Mouse (Mus musculus) intestine, embryonic 15.5 days (tissue): ENCODE data around the gene F10. TPM values are rescaled to one million over a fixed set of nuclear protein-coding genes. Genes with fewer than 3 reads are reported as not detected.

ENCODE experiments used
- ATAC-seq: fragments of 200-750 bp; cut with Nextera tagmentation; 2 replicates; pipeline ENCODE4 v1.8.0; 2017; ENCODE audit warnings: moderate TSS enrichment, moderate library complexity
- H3K27ac ChIP-seq: fragments of 300-500 bp; sonication (generic); 2 replicates; pipeline ENCODE4 v1.5.1; 2015; ENCODE audit warnings: mild to moderate bottlenecking, inconsistent platforms
- H3K27me3 ChIP-seq: fragments of 300-500 bp; sonication (generic); replicated peaks from 2 replicates; pipeline ENCODE4 v1.6.1; 2015; ENCODE audit warnings: inconsistent platforms
- H3K36me3 ChIP-seq: fragments of 300-500 bp; sonication (generic); 2 replicates; pipeline ENCODE4 v1.6.1; 2015; ENCODE audit warnings: inconsistent platforms
- H3K4me1 ChIP-seq: fragments of 300-500 bp; sonication (generic); replicated peaks from 2 replicates; pipeline ENCODE4 v1.6.1; 2015; ENCODE audit warnings: inconsistent platforms
- H3K4me2 ChIP-seq: fragments of 300-500 bp; sonication (generic); replicated peaks from 2 replicates; pipeline ENCODE4 v1.6.1; 2015; ENCODE audit warnings: mild to moderate bottlenecking, inconsistent platforms
- H3K4me3 ChIP-seq: fragments of 300-500 bp; sonication (generic); replicated peaks from 2 replicates; pipeline ENCODE4 v1.5.1; 2015; ENCODE audit warnings: inconsistent platforms
- H3K9ac ChIP-seq: fragments of 300-500 bp; sonication (generic); 2 replicates; pipeline ENCODE4 v1.6.1; 2015; ENCODE audit warnings: inconsistent platforms
- H3K9me3 ChIP-seq: fragments of 300-500 bp; sonication (generic); 2 replicates; pipeline ENCODE4 v1.6.1; 2016; ENCODE audit warnings: inconsistent platforms
- WGBS: fragments of 180-500 bp; shearing (Covaris S2); methylation state at CpG from one replicate; pipeline ENCODE4 v1.1.7; 2015; 5-methylcytosine and 5-hydroxymethylcytosine counted together
- polyA plus RNA-seq: library from polyadenylated mRNA; unstranded; fragments of >200 nt; fragmentation: Nextera tagmentation; extraction: Ambion mirVana; gene quantifications from 2 replicates; pipeline ENCODE4 v1.2.1, GENCODE M21; 2015

Gene F10
- polyA plus RNA-seq, 1 experiment from 2014 or later = 11.4 TPM

GRCm38 (mm10) chr8:13025487-13026224, 11.5 kb upstream of the F10 start, which contains the start of gene F7:
F7 (plus strand) TSS chr8:13026034.
- Histone ChIP-seq H3K4me1 (no peaks in the 10 kb centered on the region), H3K4me3 (no peak within 1 kb of the TSS), H3K9ac (no peak within 1 kb of the TSS), H3K27ac (no peak within 1 kb of the TSS), H3K4me2 (no peak within 1 kb of the TSS), H3K27me3 (no peaks in the 10 kb centered on the region), H3K9me3 (no peaks in the 10 kb centered on the region), H3K36me3 (no peaks in the 10 kb centered on the region)
- 62% methylated on average over 10 of the region's 10 CpGs for WGBS
- no peak for ATAC-seq

GRCm38 (mm10) chr8:13027615-13028014, 9.5 kb upstream of the F10 start:
- WGBS = 78% methylated on average over 5 of the region's 5 CpGs
- Histone ChIP-seq H3K4me3 (no peak overlapping the region), H3K27ac (no peak overlapping the region), H3K4me1 (no peaks in the 10 kb centered on the region), H3K9me3 (no peaks in the 10 kb centered on the region), H3K36me3 (no peaks in the 10 kb centered on the region), H3K27me3 (no peaks in the 10 kb centered on the region), H3K9ac (no peak overlapping the region), H3K4me2 (no peak overlapping the region)
- ATAC-seq = no peak

DNA sequence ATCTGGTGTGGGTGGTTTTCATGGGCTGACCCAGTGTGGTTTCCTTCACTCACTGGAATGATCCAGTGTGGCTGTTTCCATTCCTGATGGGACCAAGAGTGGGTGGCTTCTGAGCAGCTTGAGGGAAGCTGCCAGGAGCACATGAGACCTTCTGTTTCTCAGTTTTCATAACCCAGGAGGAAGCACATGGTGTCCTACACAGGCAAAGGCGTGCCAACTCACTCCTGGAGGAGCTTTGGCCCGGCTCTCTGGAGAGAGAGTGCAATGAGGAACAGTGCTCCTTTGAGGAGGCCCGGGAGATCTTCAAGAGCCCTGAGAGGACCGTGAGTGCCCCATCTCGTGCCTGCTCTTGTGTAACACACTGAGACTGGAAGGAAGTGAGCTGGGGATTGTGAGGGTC, 8.6 kb upstream of the F10 start:
- no peaks in the 10 kb centered on the region for H3K9me3 ChIP-seq
- ATAC-seq = no peak
- no peak overlapping the region for H3K9ac ChIP-seq
- H3K27me3 ChIP-seq = no peaks in the 10 kb centered on the region
- no peaks in the 10 kb centered on the region for H3K4me1 ChIP-seq
- H3K36me3 ChIP-seq = no peaks in the 10 kb centered on the region
- no peak overlapping the region for H3K4me2 ChIP-seq
- no peak overlapping the region for H3K4me3 ChIP-seq
- 77% methylated on average over 5 of the region's 5 CpGs for WGBS
- H3K27ac ChIP-seq = no peak overlapping the region

DNA sequence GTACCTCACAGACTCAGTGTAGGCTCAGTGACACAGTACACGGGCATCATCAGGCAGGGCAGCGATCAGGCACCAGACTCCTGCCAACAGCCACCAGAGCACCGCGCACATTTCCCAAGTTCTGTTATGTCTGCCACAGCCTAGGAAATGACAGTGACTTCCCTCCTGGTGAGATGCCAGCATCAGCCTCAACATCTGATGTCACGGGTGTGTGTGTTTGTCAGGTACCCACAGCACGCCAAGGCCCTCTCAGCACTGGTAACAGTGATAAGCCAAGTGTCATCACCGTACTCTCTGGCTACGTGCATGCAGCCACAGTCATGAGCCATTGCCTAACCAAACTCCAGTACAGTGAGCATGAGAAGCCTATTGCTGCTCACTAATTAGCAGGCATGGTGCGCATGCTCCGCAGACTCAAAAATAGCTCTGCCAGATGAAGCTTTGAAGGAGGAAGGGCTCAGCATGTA, 729 bp upstream of the F10 start:
- H3K4me2 ChIP-seq = no peak overlapping the region
- 94% methylated on average over 10 of the region's 10 CpGs for WGBS
- no peaks in the 10 kb centered on the region for H3K9me3 ChIP-seq
- H3K27ac ChIP-seq = no peak overlapping the region
- no peaks in the 10 kb centered on the region for H3K36me3 ChIP-seq
- H3K4me3 ChIP-seq = no peak overlapping the region
- H3K9ac ChIP-seq = no peak overlapping the region
- 0 out of 2 replicates have a peak, but pooled peaks cover 3% of the 10 kb centered on the region for H3K4me1 ChIP-seq
- ATAC-seq = no peak
- H3K27me3 ChIP-seq = no peaks in the 10 kb centered on the region

DNA sequence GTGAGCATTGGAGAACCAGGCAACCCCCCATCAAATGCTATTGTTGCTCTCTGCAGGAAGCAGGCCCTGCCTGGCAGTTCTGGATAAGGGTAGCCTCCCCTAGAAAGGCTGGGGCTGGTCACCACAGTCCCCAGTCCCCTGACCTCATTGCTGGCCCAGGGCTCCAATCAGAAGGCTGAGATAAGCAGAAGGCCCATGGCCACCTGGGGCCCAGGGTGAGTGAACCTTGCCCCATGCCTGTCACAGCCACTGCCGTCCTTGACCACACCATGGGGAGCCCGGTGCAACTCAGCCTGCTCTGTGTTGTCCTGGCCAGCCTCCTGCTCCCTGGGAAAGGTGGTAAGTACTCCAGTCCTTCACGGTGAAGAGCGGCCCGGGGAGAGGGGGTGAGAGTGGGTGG, 461 bp downstream of the F10 start:
- H3K27me3 ChIP-seq = no peaks in the 10 kb centered on the region
- no peak overlapping the region for H3K27ac ChIP-seq
- no peak overlapping the region for H3K4me2 ChIP-seq
- 0 out of 2 replicates have a peak, but pooled peaks cover 3% of the 10 kb centered on the region for H3K4me1 ChIP-seq
- 25% methylated on average over 5 of the region's 5 CpGs for WGBS
- no peak overlapping the region for H3K9ac ChIP-seq
- H3K9me3 ChIP-seq = no peaks in the 10 kb centered on the region
- no peaks in the 10 kb centered on the region for H3K36me3 ChIP-seq
- no peak overlapping the region for H3K4me3 ChIP-seq
- ATAC-seq = peak; percentile 80

GRCm38 (mm10) chr8:13039054-13039453, 1.9 kb downstream of the F10 start:
- no peak overlapping the region for H3K9ac ChIP-seq
- 0 out of 2 replicates have a peak, but pooled peaks cover 3% of the 10 kb centered on the region for H3K4me1 ChIP-seq
- H3K4me2 ChIP-seq = no peak overlapping the region
- no peak for ATAC-seq
- no peaks in the 10 kb centered on the region for H3K27me3 ChIP-seq
- H3K9me3 ChIP-seq = no peaks in the 10 kb centered on the region
- 83% methylated on average over 6 of the region's 6 CpGs for WGBS
- no peak overlapping the region for H3K4me3 ChIP-seq
- no peaks in the 10 kb centered on the region for H3K36me3 ChIP-seq
- H3K27ac ChIP-seq = no peak overlapping the region

- Histone ChIP-seq H3K4me3 (no peak overlapping the region), H3K9me3 (no peaks in the 10 kb centered on the region), H3K4me1 (0 out of 2 replicates have a peak, but pooled peaks cover 3% of the 10 kb centered on the region), H3K27me3 (no peaks in the 10 kb centered on the region), H3K36me3 (no peaks in the 10 kb centered on the region), H3K27ac (no peak overlapping the region), H3K9ac (no peak overlapping the region), H3K4me2 (no peak overlapping the region)
- 81% methylated on average over 4 of the region's 4 CpGs for WGBS
- ATAC-seq = no peak
Measured at GRCm38 (mm10) chr8:13041459-13041858, 4.4 kb downstream of the F10 start.

DNA sequence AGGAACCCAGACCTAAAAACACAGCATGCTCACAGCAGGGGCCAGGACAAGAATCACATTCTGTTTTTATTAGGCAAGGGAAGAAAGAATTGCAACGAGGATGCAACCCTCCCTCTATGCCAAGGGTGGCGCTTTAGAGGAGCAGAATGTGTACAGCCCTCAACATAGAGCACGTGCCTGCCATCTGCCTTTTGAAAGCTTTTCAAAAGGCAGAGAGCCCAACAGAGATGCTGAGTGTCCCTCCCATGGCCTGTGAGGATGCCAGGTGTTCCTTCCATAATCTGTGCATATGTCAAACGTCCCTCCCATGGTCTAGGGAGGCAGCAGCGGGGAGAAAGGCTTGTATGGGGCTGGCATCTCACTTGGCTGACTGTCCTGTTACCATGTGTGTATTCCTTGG, 10.5 kb downstream of the F10 start:
- no peaks in the 10 kb centered on the region for H3K4me1 ChIP-seq
- no peaks in the 10 kb centered on the region for H3K9me3 ChIP-seq
- 56% methylated on average over 5 of the region's 5 CpGs for WGBS
- no peak overlapping the region for H3K4me2 ChIP-seq
- H3K36me3 ChIP-seq = no peaks in the 10 kb centered on the region
- no peaks in the 10 kb centered on the region for H3K27me3 ChIP-seq
- no peak overlapping the region for H3K27ac ChIP-seq
- no peak overlapping the region for H3K4me3 ChIP-seq
- no peak for ATAC-seq
- no peak overlapping the region for H3K9ac ChIP-seq

- H3K4me2 ChIP-seq = no peak overlapping the region
- no peak overlapping the region for H3K9ac ChIP-seq
- 82% methylated on average over 10 of the region's 10 CpGs for WGBS
- no peak overlapping the region for H3K4me3 ChIP-seq
- H3K9me3 ChIP-seq = no peaks in the 10 kb centered on the region
- H3K4me1 ChIP-seq = no peaks in the 10 kb centered on the region
- H3K27me3 ChIP-seq = no peaks in the 10 kb centered on the region
- no peak overlapping the region for H3K27ac ChIP-seq
- H3K36me3 ChIP-seq = no peaks in the 10 kb centered on the region
- no peak for ATAC-seq
Measured at GRCm38 (mm10) chr8:13050550-13050949, 13.4 kb downstream of the F10 start.

DNA sequence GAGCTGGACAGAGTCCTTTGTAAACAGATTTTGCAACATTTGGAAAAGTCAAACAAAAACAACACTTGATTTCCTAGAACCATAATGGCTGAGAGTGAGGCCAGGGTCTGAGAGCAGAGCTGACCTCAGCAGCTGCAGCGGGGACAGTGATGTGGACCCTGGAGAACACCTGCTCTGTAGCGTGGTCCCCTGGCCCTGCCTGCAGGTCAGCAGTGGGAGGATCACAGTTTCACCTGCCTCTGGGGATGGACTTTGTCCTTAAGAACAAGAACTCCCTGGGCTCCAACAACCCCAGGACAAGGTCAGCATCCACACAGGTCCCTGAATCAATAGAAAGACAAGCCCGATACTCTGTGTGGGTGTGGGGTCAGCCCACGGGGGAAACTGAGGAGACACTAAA, 20.2 kb downstream of the F10 start:
- Histone ChIP-seq H3K9ac (no peak overlapping the region), H3K27ac (no peak overlapping the region), H3K4me2 (no peak overlapping the region), H3K4me3 (no peak overlapping the region), H3K27me3 (no peaks in the 10 kb centered on the region), H3K36me3 (no peaks in the 10 kb centered on the region), H3K9me3 (no peaks in the 10 kb centered on the region), H3K4me1 (no peaks in the 10 kb centered on the region)
- no peak for ATAC-seq
- 75% methylated on average over 4 of the region's 4 CpGs for WGBS

- peak within 1 kb of the TSS; percentile 69; the same call in 1 of the 2 replicates for H3K27ac ChIP-seq
- no peaks in the 10 kb centered on the region for H3K4me1 ChIP-seq
- no peak within 1 kb of the TSS for H3K9ac ChIP-seq
- ATAC-seq = peak; percentile 92
- H3K4me3 ChIP-seq = no peak within 1 kb of the TSS
- peak within 1 kb of the TSS; percentile 23; the same call in 1 of the 2 replicates for H3K4me2 ChIP-seq
- H3K9me3 ChIP-seq = no peaks in the 10 kb centered on the region
- no peaks in the 10 kb centered on the region for H3K27me3 ChIP-seq
- 62% methylated on average over 17 of the region's 17 CpGs for WGBS
- H3K36me3 ChIP-seq = no peaks in the 10 kb centered on the region
Measured at GRCm38 (mm10) chr8:13060441-13061150, 23.5 kb downstream of the F10 start, which contains the start of gene Proz. Proz (plus strand) TSS chr8:13060914.

GRCm38 (mm10) chr8:13063112-13063511, 26.0 kb downstream of the F10 start:
- Histone ChIP-seq H3K4me2 (no peak overlapping the region), H3K27ac (no peak overlapping the region), H3K36me3 (no peaks in the 10 kb centered on the region), H3K9me3 (no peaks in the 10 kb centered on the region), H3K9ac (no peak overlapping the region), H3K27me3 (no peaks in the 10 kb centered on the region), H3K4me3 (no peak overlapping the region), H3K4me1 (no peaks in the 10 kb centered on the region)
- 0 out of 2 replicates have a peak, but pooled peaks have one; percentile 30 for ATAC-seq
- 55% methylated on average over 16 of the region's 16 CpGs for WGBS
